Mouse (Mus musculus): ENCODE measurements around the gene Fam53b. TPM values are rescaled to one million over a fixed set of nuclear protein-coding genes. Genes with fewer than 3 reads are reported as not detected.
A peak's percentile ranks its signal among the peaks of the same experiment; 100 is the strongest.

The Fam53b gene
- polyA plus RNA-seq, 1 experiment = 26.5 TPM

- no peak overlapping the region for H3K4me3 ChIP-seq
- H3K27me3 ChIP-seq (ENCODE audit: control insufficient read depth, insufficient read depth, insufficient read length) = no peaks in the 10 kb centered on the region
- no peak overlapping the region for H3K4me2 ChIP-seq (ENCODE audit: low read depth)
- no peaks in the 10 kb centered on the region for H3K79me2 ChIP-seq (ENCODE audit: control insufficient read depth, insufficient read depth)
- H3ac ChIP-seq (ENCODE audit: control insufficient read depth, insufficient read length) = no peak overlapping the region
- TF ChIP-seq MAX (IDR thresholded peaks at IDR 0.05; ENCODE audit: low read depth) = no peak
- no peak for TF ChIP-seq POLR2AphosphoS2 (IDR thresholded peaks at IDR 0.05; ENCODE audit: insufficient read length, low read depth)
- TF ChIP-seq REST (IDR thresholded peaks at IDR 0.05; ENCODE audit: insufficient read depth, insufficient read length) = no peak
- TF ChIP-seq POLR2A (IDR thresholded peaks at IDR 0.05; ENCODE audit: insufficient read length, low read depth) = no peak
- no peak for TF ChIP-seq E2F4 (IDR thresholded peaks at IDR 0.05; ENCODE audit: insufficient read depth)
- no peak for TF ChIP-seq SRF (IDR thresholded peaks at IDR 0.05; ENCODE audit: control insufficient read depth, insufficient read length, low read depth)
- no peak for TF ChIP-seq CEBPB (IDR thresholded peaks at IDR 0.05; ENCODE audit: insufficient read depth, poor library complexity, severe bottlenecking)
- TF ChIP-seq USF1 (IDR thresholded peaks at IDR 0.05; ENCODE audit: low read depth) = no peak
- no peaks in the 10 kb centered on the region for H3K36me3 ChIP-seq (ENCODE audit: control insufficient read depth, insufficient read depth)
Measured at GRCm38 (mm10) chr7:132679549-132679948, 134.1 kb downstream of the Fam53b start.

DNA sequence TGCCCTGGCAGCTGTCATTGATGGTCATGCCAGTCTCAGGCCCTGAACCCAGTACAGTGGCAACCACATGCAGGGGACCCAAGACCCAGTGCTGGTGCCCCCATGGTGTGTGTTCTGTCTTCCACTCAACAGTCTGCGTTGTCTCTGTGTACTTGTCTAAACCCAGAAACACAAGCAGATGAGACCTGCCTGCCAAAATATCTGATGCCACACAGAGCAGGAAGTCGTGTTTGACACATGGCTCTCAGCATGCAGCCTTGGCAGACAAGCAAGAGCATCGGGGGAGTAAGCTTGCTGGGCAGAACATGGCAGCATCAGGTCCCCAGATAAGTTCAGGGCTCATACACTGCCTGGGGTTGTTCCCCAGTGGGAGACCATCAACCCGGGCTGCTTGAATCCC is 134.6 kb downstream of the Fam53b start:
- TF ChIP-seq USF1 (IDR thresholded peaks at IDR 0.05; ENCODE audit: low read depth) (no peak), MYOD1 (IDR thresholded peaks at IDR 0.05; ENCODE audit: control insufficient read depth in 1 of 3, insufficient read length in 2 of 3, low read depth in 2 of 3) (no peak), SRF (IDR thresholded peaks at IDR 0.05; ENCODE audit: control insufficient read depth, insufficient read length, low read depth) (no peak), POLR2AphosphoS2 (IDR thresholded peaks at IDR 0.05; ENCODE audit: insufficient read length, low read depth) (no peak), E2F4 (IDR thresholded peaks at IDR 0.05; ENCODE audit: insufficient read depth) (no peak), TCF3 (IDR thresholded peaks at IDR 0.05; ENCODE audit: insufficient read length, low read depth) (no peak)
- H3ac ChIP-seq (ENCODE audit: control insufficient read depth, insufficient read length) = no peak overlapping the region
- no peak overlapping the region for H3K4me2 ChIP-seq (ENCODE audit: low read depth)
- no peaks in the 10 kb centered on the region for H3K36me3 ChIP-seq (ENCODE audit: control insufficient read depth, insufficient read depth)
- no peaks in the 10 kb centered on the region for H3K27me3 ChIP-seq (ENCODE audit: control insufficient read depth, insufficient read depth, insufficient read length)
- no peak overlapping the region for H3K4me3 ChIP-seq
- H3K79me2 ChIP-seq (ENCODE audit: control insufficient read depth, insufficient read depth) = no peaks in the 10 kb centered on the region

DNA sequence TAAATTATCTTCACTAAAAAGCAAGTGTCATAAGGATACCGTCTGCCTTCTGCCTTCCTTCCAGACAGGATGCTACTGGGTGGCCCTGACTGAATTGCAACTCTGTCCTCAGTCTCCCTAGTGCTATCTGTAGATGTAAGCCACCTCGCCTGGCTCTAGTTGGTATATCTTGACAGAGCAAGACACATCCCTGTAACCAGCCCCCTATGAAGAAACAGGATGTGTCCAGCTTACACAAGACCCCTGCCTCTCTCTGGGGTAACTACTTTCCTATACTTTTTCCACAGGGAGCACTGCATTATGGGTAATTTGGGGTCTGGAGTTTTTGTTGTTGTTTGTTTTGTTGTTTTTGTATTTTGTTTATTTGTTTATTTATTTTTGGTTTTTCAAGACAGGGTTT is 137.8 kb downstream of the Fam53b start:
- H3K36me3 ChIP-seq (ENCODE audit: control insufficient read depth, insufficient read depth) = no peaks in the 10 kb centered on the region
- no peak overlapping the region for H3K4me2 ChIP-seq (ENCODE audit: low read depth)
- no peaks in the 10 kb centered on the region for H3K27me3 ChIP-seq (ENCODE audit: control insufficient read depth, insufficient read depth, insufficient read length)
- no peak overlapping the region for H3K4me3 ChIP-seq
- no peak overlapping the region for H3ac ChIP-seq (ENCODE audit: control insufficient read depth, insufficient read length)
- no peaks in the 10 kb centered on the region for H3K79me2 ChIP-seq (ENCODE audit: control insufficient read depth, insufficient read depth)
- no peak for TF ChIP-seq MYOG (IDR thresholded peaks at IDR 0.05; ENCODE audit: control insufficient read depth in 1 of 3, insufficient read depth in 1 of 3, insufficient read length in 2 of 3, low read depth in 2 of 3)
- no peak for TF ChIP-seq MAX (IDR thresholded peaks at IDR 0.05; ENCODE audit: low read depth)
- no peak for TF ChIP-seq SRF (IDR thresholded peaks at IDR 0.05; ENCODE audit: control insufficient read depth, insufficient read length, low read depth)
- no peak for TF ChIP-seq POLR2A (IDR thresholded peaks at IDR 0.05; ENCODE audit: insufficient read length, low read depth)
- TF ChIP-seq TCF3 (IDR thresholded peaks at IDR 0.05; ENCODE audit: insufficient read length, low read depth) = no peak
- TF ChIP-seq USF1 (IDR thresholded peaks at IDR 0.05; ENCODE audit: low read depth) = no peak
- TF ChIP-seq TCF12 (IDR thresholded peaks at IDR 0.05; ENCODE audit: insufficient read depth, poor library complexity, severe bottlenecking) = no peak
- no peak for TF ChIP-seq REST (IDR thresholded peaks at IDR 0.05; ENCODE audit: insufficient read depth, insufficient read length)
- no peak for TF ChIP-seq POLR2AphosphoS2 (IDR thresholded peaks at IDR 0.05; ENCODE audit: insufficient read length, low read depth)
- no peak for TF ChIP-seq MYOD1 (IDR thresholded peaks at IDR 0.05; ENCODE audit: control insufficient read depth in 1 of 3, insufficient read length in 2 of 3, low read depth in 2 of 3)
- TF ChIP-seq E2F4 (IDR thresholded peaks at IDR 0.05; ENCODE audit: insufficient read depth) = no peak
- TF ChIP-seq CEBPB (IDR thresholded peaks at IDR 0.05; ENCODE audit: insufficient read depth, poor library complexity, severe bottlenecking) = no peak

GRCm38 (mm10) chr7:132673931-132674755 is 139.5 kb downstream of the Fam53b start:
- Histone ChIP-seq H3K27me3 (ENCODE audit: control insufficient read depth, insufficient read depth, insufficient read length) (no peaks in the 10 kb centered on the region), H3K4me2 (ENCODE audit: low read depth) (no peak overlapping the region), H3K4me3 (no peak overlapping the region), H3K79me2 (ENCODE audit: control insufficient read depth, insufficient read depth) (no peaks in the 10 kb centered on the region), H3K36me3 (ENCODE audit: control insufficient read depth, insufficient read depth) (no peaks in the 10 kb centered on the region), H3ac (ENCODE audit: control insufficient read depth, insufficient read length) (no peak overlapping the region)
- TF ChIP-seq MYOG (IDR thresholded peaks at IDR 0.05; ENCODE audit: control insufficient read depth in 1 of 3, insufficient read depth in 1 of 3, insufficient read length in 2 of 3, low read depth in 2 of 3) = peak; percentile 82 to 99 (median 93)
- no peak for TF ChIP-seq CEBPB (IDR thresholded peaks at IDR 0.05; ENCODE audit: insufficient read depth, poor library complexity, severe bottlenecking)
- TF ChIP-seq MYOD1 (IDR thresholded peaks at IDR 0.05; ENCODE audit: control insufficient read depth in 1 of 3, insufficient read length in 2 of 3, low read depth in 2 of 3) = peak; percentile 74 to 99 (median 94)
- TF ChIP-seq TCF3 (IDR thresholded peaks at IDR 0.05; ENCODE audit: insufficient read length, low read depth) = peak; percentile 64
- peak; percentile 65 for TF ChIP-seq TCF12 (IDR thresholded peaks at IDR 0.05; ENCODE audit: insufficient read depth, poor library complexity, severe bottlenecking)

GRCm38 (mm10) chr7:132672481-132672959 is 141.2 kb downstream of the Fam53b start:
- Histone ChIP-seq H3K4me3 (no peak overlapping the region), H3K4me2 (ENCODE audit: low read depth) (peak overlapping the region; percentile 48), H3K36me3 (ENCODE audit: control insufficient read depth, insufficient read depth) (no peaks in the 10 kb centered on the region), H3ac (ENCODE audit: control insufficient read depth, insufficient read length) (no peak overlapping the region), H3K79me2 (ENCODE audit: control insufficient read depth, insufficient read depth) (no peaks in the 10 kb centered on the region), H3K27me3 (ENCODE audit: control insufficient read depth, insufficient read depth, insufficient read length) (no peaks in the 10 kb centered on the region)
- peak; percentile 92 for TF ChIP-seq TCF12 (IDR thresholded peaks at IDR 0.05; ENCODE audit: insufficient read depth, poor library complexity, severe bottlenecking)
- peak; percentile 90 for TF ChIP-seq POLR2A (IDR thresholded peaks at IDR 0.05; ENCODE audit: insufficient read length, low read depth)
- TF ChIP-seq USF1 (IDR thresholded peaks at IDR 0.05; ENCODE audit: low read depth) = no peak
- TF ChIP-seq REST (IDR thresholded peaks at IDR 0.05; ENCODE audit: insufficient read depth, insufficient read length) = no peak
- TF ChIP-seq MYOD1 (IDR thresholded peaks at IDR 0.05; ENCODE audit: control insufficient read depth in 1 of 3, insufficient read length in 2 of 3, low read depth in 2 of 3) = peak; percentile 80 to 98 (median 96)
- TF ChIP-seq TCF3 (IDR thresholded peaks at IDR 0.05; ENCODE audit: insufficient read length, low read depth) = peak; percentile 91
- peak; percentile 94 to 99 (median 97) for TF ChIP-seq MYOG (IDR thresholded peaks at IDR 0.05; ENCODE audit: control insufficient read depth in 1 of 3, insufficient read depth in 1 of 3, insufficient read length in 2 of 3, low read depth in 2 of 3)
- no peak for TF ChIP-seq CEBPB (IDR thresholded peaks at IDR 0.05; ENCODE audit: insufficient read depth, poor library complexity, severe bottlenecking)
- TF ChIP-seq SRF (IDR thresholded peaks at IDR 0.05; ENCODE audit: control insufficient read depth, insufficient read length, low read depth) = no peak
- no peak for TF ChIP-seq E2F4 (IDR thresholded peaks at IDR 0.05; ENCODE audit: insufficient read depth)
- TF ChIP-seq MAX (IDR thresholded peaks at IDR 0.05; ENCODE audit: low read depth) = no peak
- TF ChIP-seq POLR2AphosphoS2 (IDR thresholded peaks at IDR 0.05; ENCODE audit: insufficient read length, low read depth) = peak; percentile 85
